Comparison of ENCODE assay signal across 9 mouse cellular contexts in genomic region chr11:30186902-30187470, GRCm38 (mm10).
DNase-seq lines count a peak whose midpoint lies in the region; ATAC-seq and TF ChIP-seq lines count a peak whose summit lies in the region.
"Had no signal": no experiment of that assay in that cellular context is flagged by ENCODE, and none has a peak within 500 bp of the region (broad histone marks: within the 10 kb centered on the region; RNA-seq: fewer than 3 reads in every experiment).

No protein-coding gene starts in this region.

- no peak overlapping the region for H3K4me2 ChIP-seq in forebrain, embryonic 14.5 days (ENCODE audit: low read length)
- H3K4me2 ChIP-seq in forebrain, postnatal 0 days (ENCODE audit: low read depth), result no peak overlapping the region

- no peak for TF ChIP-seq CTCF in forebrain, postnatal 0 days (IDR thresholded peaks at IDR 0.05; ENCODE audit: low read depth)

- no peak for DNase-seq in forebrain, embryonic 14.5 days (ENCODE audit: low spot score)
- DNase-seq in forebrain, postnatal 0 days, result no peak
- DNase-seq in CD4-positive, CD25-positive, alpha-beta regulatory T cell, adult 2 months (ENCODE audit: low read depth, low spot score), result peak; percentile 73
- peak; percentile 44 to 47 for DNase-seq in heart, postnatal 10 days
- no peak for DNase-seq in urinary bladder, postnatal 14 days (ENCODE audit: low spot score)
- no peak for DNase-seq in ovary, postnatal 36 days (ENCODE audit: low spot score)
- DNase-seq in kidney, postnatal 10 days, result no peak
- DNase-seq: embryo, embryonic 11 days had no signal

- H3K27me3 ChIP-seq in forebrain, embryonic 14.5 days (replicated peaks; ENCODE audit: control insufficient read depth, insufficient read depth, low read length), result no peaks in the 10 kb centered on the region
- no peaks in the 10 kb centered on the region for H3K27me3 ChIP-seq in forebrain, postnatal 0 days (ENCODE audit: insufficient read depth, low read length)

- WGBS in forebrain, embryonic 14.5 days, result 45% methylated on average over 4 of the region's 4 CpGs
- 53% methylated on average over 4 of the region's 4 CpGs for WGBS in forebrain, postnatal 0 days

- no peaks in the 10 kb centered on the region for H3K9me3 ChIP-seq in forebrain, embryonic 14.5 days (replicated peaks; ENCODE audit: control insufficient read depth, low read length)
- H3K9me3 ChIP-seq in forebrain, postnatal 0 days (ENCODE audit: low read length), result no peaks in the 10 kb centered on the region

- no peak overlapping the region for H3K4me3 ChIP-seq in forebrain, embryonic 14.5 days (ENCODE audit: low read depth, low read length)
- no peak overlapping the region for H3K4me3 ChIP-seq in forebrain, postnatal 0 days (ENCODE audit: low read depth, low read length)

- peak; percentile 12; the same call in 1 of the 2 replicates for ATAC-seq in forebrain, embryonic 14.5 days
- ATAC-seq in forebrain, postnatal 0 days, result no peak
- peak; percentile 88 for ATAC-seq in megakaryocyte-erythroid progenitor cell, adult 5-6 weeks (replicated peaks; ENCODE audit: low FRiP score, low TSS enrichment, poor library complexity, severe bottlenecking)

- no peak overlapping the region for H3K9ac ChIP-seq in forebrain, embryonic 14.5 days (ENCODE audit: low read length)
- no peak overlapping the region for H3K9ac ChIP-seq in forebrain, postnatal 0 days

- H3K36me3 ChIP-seq in forebrain, embryonic 14.5 days (ENCODE audit: control insufficient read depth, insufficient read depth, low read length), result no peaks in the 10 kb centered on the region
- H3K36me3 ChIP-seq in forebrain, postnatal 0 days (ENCODE audit: insufficient read depth), result peaks cover 5% of the 10 kb centered on the region; the same call in 1 of the 2 replicates

- H3K4me1 ChIP-seq in forebrain, embryonic 14.5 days (ENCODE audit: control insufficient read depth, insufficient read depth, low read length), result no peaks in the 10 kb centered on the region
- H3K4me1 ChIP-seq in forebrain, postnatal 0 days (ENCODE audit: insufficient read depth), result no peaks in the 10 kb centered on the region

- no peak overlapping the region for H3K27ac ChIP-seq in forebrain, embryonic 14.5 days (ENCODE audit: low read depth, low read length)
- H3K27ac ChIP-seq in forebrain, postnatal 0 days (ENCODE audit: low read depth, low read length), result no peak overlapping the region

- intact Hi-C loops in heart, postnatal 10 days (cut with DNase I), result no loop called here

Comparison
In these comparisons a context has a peak if more than half of its experiments do, and no peak if none do; other contexts are left out.
1. DNase-seq: peak in CD4-positive, CD25-positive, alpha-beta regulatory T cell, adult 2 months (single experiment) and heart, postnatal 10 days (2 of 2); none in forebrain, embryonic 14.5 days (single experiment), forebrain, postnatal 0 days (single experiment), urinary bladder, postnatal 14 days (single experiment), ovary, postnatal 36 days (single experiment) and kidney, postnatal 10 days (single experiment).